Mouse (Mus musculus) cerebellum, adult 9-11 months (tissue): Measurements from ENCODE around the gene Cep95.

Experiments
- DNase-seq: peaks from one replicate; pipeline ENCODE4 v3.0.0; 2022

Gene Cep95

DNA sequence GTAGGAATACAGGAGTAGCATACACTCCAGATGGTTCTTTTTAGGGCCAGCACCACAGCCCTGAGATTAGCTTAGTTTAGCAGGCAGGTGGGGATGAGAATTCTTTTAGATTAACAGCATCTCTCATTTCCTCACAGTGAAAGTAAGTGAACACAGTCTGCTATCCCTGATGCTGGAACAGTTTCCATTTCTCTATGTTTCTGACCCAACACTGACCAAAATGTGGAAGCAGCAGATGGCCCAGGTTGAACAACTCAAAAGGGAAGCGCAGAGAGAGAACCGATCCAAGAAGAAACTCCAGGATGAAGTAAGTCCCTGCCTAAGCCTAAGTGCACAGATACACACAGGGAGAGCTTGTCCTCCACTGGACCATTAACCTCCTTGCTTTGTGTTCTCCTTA, 26.3 kb downstream of the Cep95 start:
- DNase-seq: no peak

DNA sequence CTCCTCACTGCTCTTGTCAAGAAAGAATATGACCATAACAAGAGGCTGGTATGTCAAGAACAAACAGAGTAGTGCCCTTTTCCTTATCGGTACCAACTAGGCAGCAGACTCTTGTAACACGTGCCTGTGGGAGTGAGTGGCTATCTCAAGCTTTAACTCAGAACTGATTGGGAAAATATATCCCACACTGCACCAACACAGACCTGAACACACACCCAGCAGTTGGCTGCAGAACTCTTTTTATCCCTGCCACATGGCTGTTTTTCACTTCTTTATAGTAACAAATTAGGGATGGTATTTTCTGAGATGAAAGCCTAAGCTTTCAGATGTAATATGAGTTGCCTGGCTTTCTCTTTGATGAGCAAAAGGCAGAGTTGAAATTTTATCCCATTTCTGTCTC, 26.7 kb downstream of the Cep95 start:
- DNase-seq: no peak

DNA sequence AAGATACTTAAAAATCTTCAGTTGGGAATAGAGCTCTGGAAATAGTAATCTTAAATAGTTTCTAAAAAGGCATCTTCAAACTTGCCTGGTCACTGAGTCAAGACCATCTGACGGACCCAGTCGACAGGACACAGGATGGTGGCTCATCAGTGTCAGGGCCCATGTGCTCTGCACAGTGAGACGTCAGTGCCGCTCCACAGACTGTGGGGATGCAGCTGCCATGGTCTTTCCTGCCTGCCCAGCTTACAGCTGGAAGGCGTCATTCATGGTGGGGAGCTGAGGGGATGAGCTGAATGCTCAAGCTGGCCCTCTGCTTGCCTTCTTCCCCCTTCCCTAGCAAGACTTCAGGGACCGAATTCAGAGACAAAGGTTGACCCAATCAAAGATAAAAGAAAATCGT, 27.3 kb downstream of the Cep95 start:
- DNase-seq: no peak

DNA sequence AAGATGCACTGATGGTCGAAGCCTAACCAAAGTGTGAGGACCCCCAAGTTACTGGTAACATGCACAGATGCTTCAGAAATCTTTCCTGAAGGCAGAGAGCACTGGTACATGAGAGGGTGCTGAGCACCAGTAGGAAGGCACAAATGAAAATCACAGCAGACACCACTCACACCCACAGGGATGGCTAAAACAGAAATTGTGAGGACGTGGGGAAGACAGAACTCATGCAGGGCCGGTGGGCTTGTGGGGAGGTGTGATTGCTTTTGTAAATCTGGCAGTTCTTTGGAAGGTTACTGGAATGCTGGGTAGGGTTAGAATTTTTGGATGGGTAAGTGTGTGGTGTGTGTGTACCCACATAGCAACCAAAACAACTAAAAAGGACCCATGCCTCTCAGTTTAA, 28.1 kb downstream of the Cep95 start:
- DNase-seq: no peak

DNA sequence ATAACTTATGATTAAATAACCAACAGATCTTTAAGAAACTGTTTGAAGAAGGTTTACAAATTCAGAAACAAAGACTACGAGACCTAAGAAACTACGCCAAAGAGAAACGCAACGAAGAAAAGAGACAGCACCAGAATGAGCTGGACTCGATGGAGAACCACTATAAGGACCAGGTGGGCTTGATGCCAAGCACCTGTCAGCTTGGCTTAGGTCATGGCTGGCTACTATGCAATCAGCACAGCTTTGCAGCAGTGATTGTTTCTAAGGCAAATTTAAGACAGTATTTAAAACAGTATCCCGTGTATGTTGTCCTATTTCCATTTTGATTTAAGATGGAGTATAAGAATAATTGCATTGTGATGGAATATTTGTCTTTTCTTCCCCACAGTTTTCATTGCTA, 28.8 kb downstream of the Cep95 start:
- DNase-seq: peak; percentile 87

DNA sequence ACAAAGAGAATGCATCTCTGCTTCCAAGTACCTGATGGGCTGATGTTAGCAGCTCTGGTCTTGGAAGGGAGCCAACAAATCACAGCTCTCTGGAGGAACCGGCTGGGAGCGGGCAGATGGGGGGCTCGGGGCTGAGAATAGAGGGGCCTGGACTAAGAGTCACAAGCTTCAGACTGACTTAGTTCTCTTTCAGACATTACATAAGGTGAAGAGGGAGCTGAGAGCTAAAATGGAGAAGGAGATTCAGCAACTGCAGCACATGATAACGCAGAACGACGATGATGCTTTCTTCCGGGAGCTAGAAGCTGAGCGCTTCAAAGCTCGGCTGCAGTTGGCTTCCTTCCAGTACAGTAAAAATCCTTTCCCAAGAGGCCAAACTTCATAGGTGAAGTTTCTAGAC, 29.3 kb downstream of the Cep95 start:
- DNase-seq: no peak

DNA sequence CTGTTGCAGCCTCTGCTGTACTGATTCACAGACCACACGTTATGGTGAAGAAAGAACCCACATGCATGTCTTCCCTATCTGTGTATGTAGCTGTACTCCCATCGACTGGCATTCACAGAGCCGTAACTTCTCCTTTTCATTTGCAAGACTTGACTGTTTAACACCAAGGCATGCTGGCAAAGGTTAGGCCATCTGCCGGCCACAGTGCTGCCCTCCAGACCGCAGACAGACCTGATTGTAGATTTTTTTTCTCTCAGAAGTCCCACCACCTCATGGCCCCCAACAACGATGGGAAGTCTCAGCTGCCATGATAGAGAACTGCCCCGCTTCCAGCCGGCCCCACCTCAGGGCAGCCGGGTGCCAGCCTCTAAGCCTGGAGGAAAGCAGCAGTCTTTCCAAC, 30.5 kb downstream of the Cep95 start:
- peak; percentile 62 for DNase-seq

DNA sequence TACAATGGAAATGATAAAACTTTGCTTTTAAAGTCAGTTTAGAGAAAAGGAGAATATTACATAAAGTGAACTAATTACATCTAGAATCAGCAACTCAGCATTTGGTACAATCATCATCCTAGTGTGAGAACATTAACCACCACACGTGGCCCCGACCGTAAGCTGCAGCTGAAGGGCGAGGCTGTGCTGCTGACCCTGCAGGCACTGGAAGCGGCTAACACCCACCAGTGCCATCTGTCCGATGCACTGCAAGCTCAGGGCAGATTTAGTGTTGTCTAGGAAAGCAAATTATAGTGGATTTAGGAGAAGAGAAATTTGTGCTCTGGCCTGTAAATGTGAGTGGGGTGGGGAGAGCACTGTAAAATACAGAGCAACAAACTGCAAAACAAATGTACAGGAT, 31.2 kb downstream of the Cep95 start:
- DNase-seq: peak; percentile 66

DNA sequence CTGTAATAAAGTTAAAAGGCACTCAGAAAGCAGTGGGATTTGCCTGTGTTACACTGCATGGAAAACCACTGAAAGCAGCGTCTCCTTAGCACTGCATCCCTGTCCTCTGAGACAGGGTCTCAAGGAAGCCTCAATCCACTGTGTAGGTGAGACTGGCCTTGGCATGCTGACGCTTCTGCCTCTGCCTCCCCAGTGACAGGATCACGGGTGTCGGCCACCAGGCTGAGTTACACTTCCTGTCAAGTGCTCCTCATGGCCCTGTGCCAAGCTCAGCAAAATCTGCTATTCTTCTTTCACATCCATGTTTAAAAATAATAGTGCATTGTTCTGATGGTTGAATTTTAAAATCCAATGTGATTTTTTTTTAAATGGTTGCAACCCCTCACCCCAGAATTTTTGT, 31.9 kb downstream of the Cep95 start:
- peak; percentile 70 for DNase-seq

DNA sequence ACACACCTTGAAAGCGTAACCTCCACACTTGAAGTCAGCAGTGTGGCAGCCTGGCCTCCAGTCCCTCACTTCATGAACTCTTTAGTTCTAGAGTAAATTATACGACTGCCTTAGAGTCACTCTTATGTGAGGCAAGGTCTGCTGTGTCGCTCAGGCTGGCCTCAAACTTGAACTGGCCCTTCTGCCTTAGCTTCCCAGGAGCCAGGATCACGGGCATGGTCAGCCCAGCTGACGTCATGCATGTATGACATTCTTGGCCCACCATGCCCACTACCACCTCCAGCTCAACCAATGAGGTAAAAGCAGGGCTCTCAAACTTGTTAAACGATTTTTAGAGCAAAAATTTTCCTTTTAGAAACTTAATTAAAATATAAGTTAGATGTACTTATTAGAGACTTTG, 32.3 kb downstream of the Cep95 start:
- DNase-seq: no peak

DNA sequence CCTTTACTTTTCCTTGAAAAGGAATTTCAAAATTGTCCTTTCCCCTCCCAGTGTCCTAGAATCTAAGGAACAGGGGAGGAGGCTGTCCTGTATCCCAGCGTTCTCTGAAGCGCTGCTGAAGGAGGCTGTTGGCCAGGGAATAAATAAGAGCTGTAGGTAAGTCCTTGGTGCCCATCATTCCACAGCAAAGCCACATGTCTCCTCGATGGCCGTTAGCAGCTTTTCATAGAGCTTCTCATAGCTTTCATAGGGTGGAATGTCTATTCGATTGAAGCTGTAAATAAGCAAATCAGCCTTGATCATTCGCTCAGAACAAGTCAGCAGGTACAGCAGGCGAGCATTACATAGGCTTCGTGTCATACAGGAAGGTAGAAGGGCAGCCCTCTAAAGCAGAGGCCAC, 33.4 kb downstream of the Cep95 start:
- DNase-seq: peak; percentile 72

DNA sequence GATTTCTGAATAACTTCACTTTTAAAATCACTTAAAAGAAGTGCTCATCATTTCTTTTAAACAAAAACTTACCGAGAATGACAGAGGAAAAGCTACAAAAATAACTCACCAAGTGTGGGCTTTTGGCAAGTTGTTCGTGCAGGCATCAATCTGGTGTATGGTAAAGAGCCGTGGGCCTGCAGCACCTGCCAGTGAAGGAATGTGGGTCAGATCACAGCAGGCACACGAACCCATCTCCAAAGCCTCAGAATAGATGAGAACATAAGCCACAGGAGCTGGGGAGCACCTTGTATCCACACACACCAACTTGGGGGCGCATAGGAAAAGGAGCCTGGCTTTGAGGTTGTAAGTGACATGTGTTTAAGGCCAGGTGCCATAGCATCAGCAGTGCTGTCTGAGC, 33.9 kb downstream of the Cep95 start:
- DNase-seq: peak; percentile 98

DNA sequence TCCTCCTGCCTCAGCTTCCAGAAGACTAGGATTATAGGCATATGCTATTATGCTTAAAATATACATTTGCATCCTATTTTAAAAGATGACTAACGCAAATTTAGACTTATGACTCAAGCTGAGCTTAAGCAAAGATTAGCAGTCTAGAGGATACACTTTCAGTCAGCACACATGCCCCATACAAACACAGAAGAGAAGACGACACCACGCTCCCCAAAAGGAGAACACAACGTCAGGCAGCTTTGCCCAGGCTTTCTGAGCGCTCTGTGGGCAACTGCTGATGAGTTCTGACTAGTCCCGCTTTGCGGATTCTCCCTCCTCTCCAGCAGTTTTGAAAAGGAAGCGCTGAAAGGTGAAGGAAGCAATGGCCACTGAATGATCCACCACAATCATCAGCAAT, 34.7 kb downstream of the Cep95 start:
- DNase-seq: no peak

DNA sequence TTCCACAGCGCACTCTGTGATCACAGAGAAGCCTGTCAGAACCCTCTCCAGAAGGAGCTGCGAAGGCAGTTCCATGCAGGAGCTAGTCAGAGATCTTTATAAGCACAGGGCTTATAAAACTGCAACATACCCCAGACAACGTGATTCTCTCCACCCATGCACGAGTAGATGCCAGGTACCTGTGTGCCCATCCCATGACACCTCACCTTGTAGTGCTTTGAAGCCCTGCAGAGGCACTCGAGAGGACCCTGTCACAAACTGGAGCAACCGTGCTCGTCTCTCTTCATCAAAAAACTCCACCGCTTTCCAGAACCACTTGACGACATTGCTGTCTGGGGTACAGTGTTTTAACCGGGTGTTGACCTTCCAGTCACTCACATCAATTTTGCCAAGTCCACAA, 35.4 kb downstream of the Cep95 start:
- DNase-seq: no peak

DNA sequence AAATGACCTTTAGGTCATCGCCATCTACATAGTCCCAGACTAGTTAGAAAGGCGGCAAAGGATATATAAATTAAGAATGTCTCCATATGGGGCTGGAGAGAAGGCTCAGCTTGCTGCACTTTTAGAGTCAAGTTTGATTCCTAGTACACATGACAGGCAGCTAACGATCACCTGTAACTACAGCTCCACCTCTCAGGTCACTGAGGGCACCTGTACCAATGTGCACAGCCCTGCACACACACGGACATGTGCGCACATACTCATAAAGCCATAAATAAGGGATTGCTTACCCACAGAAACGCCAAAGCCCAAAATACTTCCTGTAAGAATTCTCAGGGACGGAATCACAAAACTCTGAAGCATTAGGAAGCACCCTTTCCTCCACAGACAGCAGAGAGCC, 39.0 kb downstream of the Cep95 start:
- DNase-seq: no peak

DNA sequence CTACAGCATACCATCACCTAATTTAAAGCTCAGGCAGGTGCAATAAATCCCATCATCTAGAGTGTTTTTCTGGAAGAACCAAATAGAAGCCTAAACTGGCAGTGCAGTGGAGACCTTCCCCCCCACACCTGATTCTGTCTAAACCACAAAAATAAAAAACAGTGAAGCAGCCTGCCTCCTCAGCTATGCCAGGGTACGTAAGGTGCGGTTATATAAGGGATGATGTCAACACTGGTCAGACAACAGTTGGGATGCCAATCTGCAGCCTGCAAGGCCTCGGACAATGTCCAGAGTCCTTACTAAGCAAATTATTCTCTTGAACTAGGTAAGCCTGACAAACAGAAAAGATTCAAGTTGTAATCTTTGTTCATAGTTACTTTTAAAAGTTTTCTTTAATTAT, 53.0 kb downstream of the Cep95 start:
- DNase-seq: peak; percentile 74

DNA sequence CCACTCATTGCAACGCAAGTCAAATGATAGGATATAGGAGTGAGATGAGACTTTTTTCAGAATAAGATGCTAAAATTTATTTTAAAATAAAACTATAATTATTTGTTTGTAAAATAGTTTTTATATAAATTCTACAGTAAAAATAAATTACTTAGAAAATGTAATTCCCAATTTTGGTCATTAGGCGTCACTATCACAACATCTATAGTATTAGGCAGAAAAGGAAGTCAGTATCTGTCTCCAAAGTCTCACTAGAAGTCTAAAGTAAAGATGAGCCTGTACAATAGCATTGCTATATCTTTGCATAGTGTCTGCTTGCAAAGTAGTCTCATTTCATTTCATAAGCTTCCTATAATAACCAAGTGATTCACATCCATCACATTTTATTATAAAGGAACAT, 62.4 kb downstream of the Cep95 start:
- no peak for DNase-seq
